Mouse (Mus musculus): ENCODE results near the gene Kcnq4. TPM values are rescaled to one million over a fixed set of nuclear protein-coding genes. Genes with fewer than 3 reads are reported as not detected.

The Kcnq4 gene
- polyA plus RNA-seq, 1 experiment from 2014 or later = 6.9 TPM

- Histone ChIP-seq H3K27ac (no peak overlapping the region), H3K4me1 (peaks cover 29% of the 10 kb centered on the region), H3K9me3 (replicated peaks) (no peaks in the 10 kb centered on the region), H3K36me3 (no peaks in the 10 kb centered on the region), H3K27me3 (ENCODE audit: low read depth, poor library complexity, severe bottlenecking) (peaks cover 51% of the 10 kb centered on the region), H3K4me3 (no peak overlapping the region)
- DNase-seq (ENCODE audit: low spot score) = no peak
- WGBS = 27% methylated on average over 4 of the region's 4 CpGs
These were observed 83.2 kb downstream of the Kcnq4 start for GRCm38 (mm10) chr4:120665144-120665700.

GRCm38 (mm10) chr4:120664601-120665000, 83.8 kb downstream of the Kcnq4 start:
- WGBS = 66% methylated on average over 2 of the region's 2 CpGs
- Histone ChIP-seq H3K27ac (no peak overlapping the region), H3K36me3 (no peaks in the 10 kb centered on the region), H3K27me3 (ENCODE audit: low read depth, poor library complexity, severe bottlenecking) (peaks cover 46% of the 10 kb centered on the region), H3K4me3 (no peak overlapping the region), H3K4me1 (peaks cover 29% of the 10 kb centered on the region), H3K9me3 (replicated peaks) (no peaks in the 10 kb centered on the region)
- no peak for DNase-seq (ENCODE audit: low spot score)

- DNase-seq (ENCODE audit: low spot score) = no peak
- H3K4me3 ChIP-seq = no peak overlapping the region
- WGBS = 84% methylated on average over 4 of the region's 4 CpGs
- peaks cover 10% of the 10 kb centered on the region; the same call in 1 of the 2 replicates for H3K27me3 ChIP-seq (ENCODE audit: low read depth, poor library complexity, severe bottlenecking)
- H3K9me3 ChIP-seq (replicated peaks) = no peaks in the 10 kb centered on the region
- no peak overlapping the region for H3K27ac ChIP-seq
- H3K36me3 ChIP-seq = no peaks in the 10 kb centered on the region
- H3K4me1 ChIP-seq = peaks cover 6% of the 10 kb centered on the region
These were observed 87.9 kb downstream of the Kcnq4 start for GRCm38 (mm10) chr4:120660485-120660884.

- 82% methylated on average over 8 of the region's 8 CpGs for WGBS
- H3K27me3 ChIP-seq (ENCODE audit: low read depth, poor library complexity, severe bottlenecking) = peaks cover 32% of the 10 kb centered on the region
- H3K9me3 ChIP-seq (replicated peaks) = no peaks in the 10 kb centered on the region
These were observed 92.5 kb downstream of the Kcnq4 start for GRCm38 (mm10) chr4:120655898-120656297.

GRCm38 (mm10) chr4:120650208-120650592, 98.2 kb downstream of the Kcnq4 start:
- WGBS = 21% methylated on average over 7 of the region's 7 CpGs
- Histone ChIP-seq H3K27me3 (ENCODE audit: low read depth, poor library complexity, severe bottlenecking) (peaks cover 72% of the 10 kb centered on the region), H3K9me3 (replicated peaks) (no peaks in the 10 kb centered on the region)

More at GRCm38 (mm10) chr4:120655898-120656297, 92.5 kb downstream of the Kcnq4 start:
- Histone ChIP-seq H3K36me3 (no peaks in the 10 kb centered on the region), H3K4me1 (no peaks in the 10 kb centered on the region), H3K4me3 (no peak overlapping the region), H3K27ac (no peak overlapping the region)
- DNase-seq (ENCODE audit: low spot score) = no peak

GRCm38 (mm10) chr4:120649369-120650207, 98.8 kb downstream of the Kcnq4 start:
- Histone ChIP-seq H3K4me3 (peak overlapping the region; percentile 59), H3K9me3 (replicated peaks) (no peaks in the 10 kb centered on the region), H3K4me1 (peaks cover 10% of the 10 kb centered on the region), H3K27ac (peak overlapping the region; percentile 32; the same call in 1 of the 2 replicates), H3K27me3 (ENCODE audit: low read depth, poor library complexity, severe bottlenecking) (peaks cover 70% of the 10 kb centered on the region), H3K36me3 (no peaks in the 10 kb centered on the region)
- 3% methylated on average over 55 of the region's 55 CpGs for WGBS
- peak; percentile 59 for DNase-seq (ENCODE audit: low spot score)

More at GRCm38 (mm10) chr4:120650208-120650592, 98.2 kb downstream of the Kcnq4 start:
- DNase-seq (ENCODE audit: low spot score) = no peak
- H3K27ac ChIP-seq = no peak overlapping the region
- no peaks in the 10 kb centered on the region for H3K36me3 ChIP-seq
- H3K4me3 ChIP-seq = peak overlapping the region; percentile 59
- H3K4me1 ChIP-seq = peaks cover 10% of the 10 kb centered on the region

MicroRNAs within 50 kb of the gene (microRNA counts, 519-probe panel; counts per million panel counts)
- microRNA mmu-miR-30e = 684 counts per million, percentile 72 among the panel's probes with 10 or more counts

Small RNA genes within 50 kb of the gene (microRNA-seq; reads per million reads assigned to microRNA genes)
- 72.7 reads per million, percentile 45 among the genes with 10 or more reads in this experiment for gene Mir30c-1
- not detected for gene Mir30e
- gene Mir30f = not detected

Other genes starting within 250 kb of the Kcnq4 start
- not detected in 2 replicates for gene Slfnl1, start 216.4 kb downstream of the Kcnq4 start, polyA plus RNA-seq (2016; fragmentation: Nextera tagmentation; extraction: Ambion mirVana)
- gene Ctps, start 178.3 kb downstream of the Kcnq4 start, polyA plus RNA-seq (2016; fragmentation: Nextera tagmentation; extraction: Ambion mirVana) = 135 and 158 TPM in 2 replicates
- not detected in 2 replicates for gene Gm8439, start 159.9 kb downstream of the Kcnq4 start, polyA plus RNA-seq (2016; fragmentation: Nextera tagmentation; extraction: Ambion mirVana)
- 9.1 and 14.2 TPM in 2 replicates for gene Cited4, start 82.0 kb downstream of the Kcnq4 start, polyA plus RNA-seq (2016; fragmentation: Nextera tagmentation; extraction: Ambion mirVana)
- 129 TPM in 2 replicates for gene Nfyc, start 83.0 kb upstream of the Kcnq4 start, polyA plus RNA-seq (2016; fragmentation: Nextera tagmentation; extraction: Ambion mirVana)
- 0.24 and 0.39 TPM in 2 replicates for gene Rims3, start 106.2 kb upstream of the Kcnq4 start, polyA plus RNA-seq (2016; fragmentation: Nextera tagmentation; extraction: Ambion mirVana)
- gene Exo5, start 176.4 kb upstream of the Kcnq4 start, polyA plus RNA-seq (2016; fragmentation: Nextera tagmentation; extraction: Ambion mirVana) = 36.4 and 37.3 TPM in 2 replicates
- 11.5 and 11.9 TPM in 2 replicates for gene Zfp69, start 203.1 kb upstream of the Kcnq4 start, polyA plus RNA-seq (2016; fragmentation: Nextera tagmentation; extraction: Ambion mirVana)